Mouse (Mus musculus): ENCODE data around the gene Pias3. TPM values are rescaled to one million over a fixed set of nuclear protein-coding genes. Genes with fewer than 3 reads are reported as not detected.

Pias3 gene
- polyA plus RNA-seq, 2 experiments = 52.2 to 100 TPM

DNA sequence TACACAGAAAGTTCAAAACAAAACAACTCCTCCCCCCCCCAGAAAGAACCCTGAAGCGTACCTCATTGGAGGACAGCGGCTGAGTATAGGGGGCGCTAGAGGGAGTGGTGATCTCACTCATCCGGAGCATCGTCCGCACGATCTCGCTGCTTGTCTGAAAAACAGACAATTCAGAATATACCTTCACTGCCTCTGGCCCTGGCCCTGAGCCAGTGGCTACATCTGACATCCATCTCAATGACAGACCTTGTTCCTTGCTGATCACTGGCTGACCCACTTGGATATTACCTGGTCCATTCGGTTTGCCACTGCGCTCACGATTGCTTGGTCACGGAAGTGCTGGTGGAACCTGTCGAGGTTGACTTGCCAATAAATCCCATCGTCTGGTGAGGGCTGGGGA lies 23.0 kb downstream of the Pias3 start:
- H3K4me1 ChIP-seq (ENCODE audit: control insufficient read depth, insufficient read depth, low read length) = no peaks in the 10 kb centered on the region
- no peaks in the 10 kb centered on the region for H3K27me3 ChIP-seq (ENCODE audit: control insufficient read depth, insufficient read depth, low read length)
- 38% methylated on average over 14 of the region's 14 CpGs for WGBS
- ATAC-seq (ENCODE audit: low FRiP score, low read depth) = no peak
- peaks cover 72% of the 10 kb centered on the region for H3K36me3 ChIP-seq (ENCODE audit: control insufficient read depth, insufficient read depth, low read length)
- TF ChIP-seq POLR2A (IDR thresholded peaks at IDR 0.05; ENCODE audit: borderline replicate concordance, extremely low read depth, insufficient read depth, insufficient read length) = no peak
- no peak overlapping the region for H3K4me3 ChIP-seq (replicated peaks; ENCODE audit: low read length)
- peak; percentile 39 for DNase-seq (ENCODE audit: low spot score)
- H3K9ac ChIP-seq (ENCODE audit: low read depth, low read length, severe bottlenecking) = no peak overlapping the region
- no peak overlapping the region for H3K4me2 ChIP-seq (replicated peaks; ENCODE audit: low read depth, low read length, severe bottlenecking)
- no peak overlapping the region for H3K27ac ChIP-seq (replicated peaks; ENCODE audit: low read depth, low read length)
- no peaks in the 10 kb centered on the region for H3K9me3 ChIP-seq (ENCODE audit: control insufficient read depth, low read length)

DNA sequence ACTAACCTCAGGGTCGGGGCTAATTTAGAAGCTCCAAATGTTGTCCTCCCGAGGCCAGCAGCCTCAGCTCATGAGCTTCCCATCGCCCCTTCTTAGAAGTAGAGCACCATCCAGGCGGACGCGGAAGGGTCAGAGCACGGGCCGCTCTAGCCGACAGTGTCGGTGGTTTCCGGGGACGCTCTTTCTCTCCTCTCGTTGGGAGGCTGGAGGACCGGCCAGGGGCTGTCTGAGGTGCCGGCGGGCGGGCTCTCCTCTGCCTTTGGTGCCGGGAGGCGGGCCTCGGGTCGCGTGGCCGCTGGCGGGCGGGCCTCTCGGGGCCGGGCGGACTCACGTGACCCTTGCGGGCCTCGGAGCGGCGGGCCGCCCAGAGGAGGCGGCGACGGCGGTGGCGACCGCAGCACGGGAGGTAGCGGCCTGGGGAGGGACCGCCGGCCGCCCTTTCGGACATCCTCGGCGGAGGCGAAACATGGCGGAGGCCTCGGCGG lies 31.2 kb downstream of the Pias3 start, which contains the start of the genes Polr3c and Rnf115:
Gene Polr3c (minus strand): TSS at position 286 of the 485 bp plus-strand sequence.
Gene Rnf115 (plus strand): TSS at position 322 of the 485 bp plus-strand sequence.
- no peaks in the 10 kb centered on the region for H3K27me3 ChIP-seq (ENCODE audit: control insufficient read depth, insufficient read depth, low read length)
- ATAC-seq (ENCODE audit: low FRiP score, low read depth) (peak; percentile 95), DNase-seq (ENCODE audit: low spot score) (peak; percentile 93)
- TF ChIP-seq POLR2A (IDR thresholded peaks at IDR 0.05; ENCODE audit: borderline replicate concordance, extremely low read depth, insufficient read depth, insufficient read length) = peak; percentile 25; the same call in 1 of the 2 replicates
- H3K9ac ChIP-seq (ENCODE audit: low read depth, low read length, severe bottlenecking) = peak within 1 kb of the TSS; percentile 77
- peak within 1 kb of the TSS; percentile 63 for H3K4me2 ChIP-seq (replicated peaks; ENCODE audit: low read depth, low read length, severe bottlenecking)
- H3K4me3 ChIP-seq (replicated peaks; ENCODE audit: low read length) = peak within 1 kb of the TSS; percentile 74
- H3K9me3 ChIP-seq (ENCODE audit: control insufficient read depth, low read length) = no peaks in the 10 kb centered on the region
- whole genome bisulfite sequencing = 0% methylated on average over 45 of the region's 52 CpGs
- H3K27ac ChIP-seq (replicated peaks; ENCODE audit: low read depth, low read length) = peak within 1 kb of the TSS; percentile 65
- peaks cover 11% of the 10 kb centered on the region for H3K4me1 ChIP-seq (ENCODE audit: control insufficient read depth, insufficient read depth, low read length)
- H3K36me3 ChIP-seq (ENCODE audit: control insufficient read depth, insufficient read depth, low read length) = peaks cover 20% of the 10 kb centered on the region

DNA sequence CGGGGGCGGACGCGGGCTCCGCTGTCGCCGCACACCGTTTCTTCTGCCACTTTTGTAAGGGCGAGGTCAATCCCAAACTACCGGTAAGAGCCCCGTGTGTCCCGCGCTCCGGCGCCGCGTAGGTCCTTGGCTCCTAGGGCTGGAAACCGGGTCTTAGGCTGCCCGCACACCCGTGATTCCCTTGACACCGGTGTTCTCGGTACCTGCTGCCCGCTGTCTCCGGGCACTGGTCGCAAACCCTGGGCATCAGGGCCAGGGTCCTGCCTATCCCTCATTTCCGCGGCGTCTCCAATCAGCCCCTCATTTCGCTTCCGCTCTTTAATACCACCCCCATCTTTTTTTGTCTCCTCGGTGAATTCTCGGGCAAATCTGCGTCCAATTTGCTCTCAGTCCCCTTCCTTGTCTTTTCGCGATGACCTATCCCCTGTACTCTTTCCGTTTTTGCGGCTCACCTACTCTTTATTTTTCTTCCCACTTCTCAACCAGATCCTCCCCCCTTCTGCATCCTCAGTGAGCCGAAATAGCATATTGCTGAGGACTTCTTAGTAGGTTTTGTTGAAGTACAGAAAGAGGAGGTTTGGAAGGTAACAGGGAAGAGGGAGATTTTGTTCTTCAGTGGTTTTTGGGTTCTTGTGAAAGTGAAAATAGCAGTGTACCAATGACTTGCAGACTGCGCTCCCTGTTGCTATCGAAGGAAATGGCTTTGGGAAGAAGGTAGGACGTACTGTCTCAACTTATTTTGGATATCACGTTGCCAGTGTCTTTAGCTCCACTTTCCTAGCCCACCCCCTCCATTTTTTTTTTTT lies 31.8 kb downstream of the Pias3 start:
- Histone ChIP-seq H3K4me2 (replicated peaks; ENCODE audit: low read depth, low read length, severe bottlenecking) (peak overlapping the region; percentile 63), H3K27ac (replicated peaks; ENCODE audit: low read depth, low read length) (peak overlapping the region; percentile 65), H3K9ac (ENCODE audit: low read depth, low read length, severe bottlenecking) (peak overlapping the region; percentile 77), H3K36me3 (ENCODE audit: control insufficient read depth, insufficient read depth, low read length) (peaks cover 15% of the 10 kb centered on the region), H3K4me1 (ENCODE audit: control insufficient read depth, insufficient read depth, low read length) (peaks cover 11% of the 10 kb centered on the region), H3K27me3 (ENCODE audit: control insufficient read depth, insufficient read depth, low read length) (no peaks in the 10 kb centered on the region), H3K9me3 (ENCODE audit: control insufficient read depth, low read length) (no peaks in the 10 kb centered on the region), H3K4me3 (replicated peaks; ENCODE audit: low read length) (peak overlapping the region; percentile 74)
- TF ChIP-seq POLR2A (IDR thresholded peaks at IDR 0.05; ENCODE audit: borderline replicate concordance, extremely low read depth, insufficient read depth, insufficient read length) = no peak
- ATAC-seq (ENCODE audit: low FRiP score, low read depth) = peak; percentile 17
- peak; percentile 12 for DNase-seq (ENCODE audit: low spot score)
- under 1% methylated on average over 34 of the region's 42 CpGs for WGBS

DNA sequence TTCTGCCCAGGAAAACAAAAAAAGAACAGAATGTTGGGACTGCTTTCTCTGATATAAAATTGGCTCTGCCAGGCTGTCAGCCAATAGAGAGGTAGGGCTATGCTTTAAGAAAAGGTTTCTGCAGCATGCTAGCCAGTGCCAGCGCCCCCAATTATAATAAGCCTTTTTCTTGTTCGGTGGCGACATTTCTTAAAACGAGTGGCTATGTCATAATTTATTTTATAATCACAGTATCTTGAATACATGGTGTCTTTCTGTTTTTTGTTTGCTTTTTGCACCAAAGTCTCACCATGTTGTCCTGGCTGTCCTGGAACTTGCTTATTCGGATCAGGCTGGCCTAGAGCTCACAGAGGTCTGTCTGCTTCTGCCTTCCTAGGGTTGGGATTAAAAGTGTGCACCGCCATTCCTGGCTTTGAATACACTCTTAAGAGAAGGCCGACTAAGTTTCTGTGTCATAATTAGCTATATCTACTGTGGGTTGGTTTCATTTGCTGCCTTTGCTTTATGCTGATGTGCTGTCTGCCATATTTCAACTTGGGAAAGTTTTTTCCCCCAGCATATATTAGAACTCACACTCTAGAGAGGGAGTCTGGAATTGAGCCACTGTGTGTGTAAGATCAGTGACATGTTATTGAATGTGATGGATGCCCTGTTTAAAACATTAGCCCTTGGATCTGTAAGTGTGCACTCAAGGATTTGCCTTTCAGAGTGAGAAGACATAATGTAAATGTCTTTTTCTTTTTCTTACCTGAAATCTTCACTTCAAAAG lies 32.6 kb downstream of the Pias3 start:
- no peak for DNase-seq (ENCODE audit: low spot score)
- peaks cover 8% of the 10 kb centered on the region; the same call in 1 of the 2 replicates for H3K36me3 ChIP-seq (ENCODE audit: control insufficient read depth, insufficient read depth, low read length)
- H3K4me1 ChIP-seq (ENCODE audit: control insufficient read depth, insufficient read depth, low read length) = peaks cover 11% of the 10 kb centered on the region
- peak overlapping the region; percentile 74 for H3K4me3 ChIP-seq (replicated peaks; ENCODE audit: low read length)
- peak overlapping the region; percentile 63 for H3K4me2 ChIP-seq (replicated peaks; ENCODE audit: low read depth, low read length, severe bottlenecking)
- no peak for TF ChIP-seq POLR2A (IDR thresholded peaks at IDR 0.05; ENCODE audit: borderline replicate concordance, extremely low read depth, insufficient read depth, insufficient read length)
- H3K27ac ChIP-seq (replicated peaks; ENCODE audit: low read depth, low read length) = peak overlapping the region; percentile 65; the same call in 1 of the 2 replicates
- H3K9ac ChIP-seq (ENCODE audit: low read depth, low read length, severe bottlenecking) = peak overlapping the region; percentile 77
- no peak for ATAC-seq (ENCODE audit: low FRiP score, low read depth)
- no peaks in the 10 kb centered on the region for H3K9me3 ChIP-seq (ENCODE audit: control insufficient read depth, low read length)
- WGBS = 35% methylated on average over 7 of the region's 7 CpGs
- no peaks in the 10 kb centered on the region for H3K27me3 ChIP-seq (ENCODE audit: control insufficient read depth, insufficient read depth, low read length)

DNA sequence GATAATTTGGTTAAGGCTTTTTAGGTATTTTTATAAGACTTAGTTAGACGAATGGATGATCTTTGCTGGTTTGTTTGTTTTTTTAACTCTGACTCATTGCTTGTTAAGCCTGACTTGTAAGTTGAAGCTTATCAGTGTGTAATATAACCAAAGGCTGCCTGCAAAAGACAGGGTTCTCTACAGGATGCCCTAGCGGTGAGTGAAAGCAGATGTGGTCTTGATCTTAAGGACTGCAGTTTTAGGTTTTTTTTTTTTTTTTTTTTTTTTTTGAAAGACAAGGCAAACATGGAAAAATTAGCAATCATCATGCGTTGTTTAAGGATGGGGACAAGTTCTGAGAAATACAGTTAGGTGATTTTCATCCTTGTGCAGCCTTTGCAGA lies 33.2 kb downstream of the Pias3 start:
- ATAC-seq (ENCODE audit: low FRiP score, low read depth) = no peak
- no peak overlapping the region for H3K27ac ChIP-seq (replicated peaks; ENCODE audit: low read depth, low read length)
- H3K36me3 ChIP-seq (ENCODE audit: control insufficient read depth, insufficient read depth, low read length) = 0 out of 2 replicates have a peak, but pooled peaks cover 3% of the 10 kb centered on the region
- no peak overlapping the region; the same call in 1 of the 2 replicates for H3K9ac ChIP-seq (ENCODE audit: low read depth, low read length, severe bottlenecking)
- peak; percentile 15 for DNase-seq (ENCODE audit: low spot score)
- 45% methylated on average over 3 of the region's 3 CpGs for WGBS
- H3K4me2 ChIP-seq (replicated peaks; ENCODE audit: low read depth, low read length, severe bottlenecking) = no peak overlapping the region
- peaks cover 11% of the 10 kb centered on the region for H3K4me1 ChIP-seq (ENCODE audit: control insufficient read depth, insufficient read depth, low read length)
- no peak overlapping the region for H3K4me3 ChIP-seq (replicated peaks; ENCODE audit: low read length)
- H3K27me3 ChIP-seq (ENCODE audit: control insufficient read depth, insufficient read depth, low read length) = no peaks in the 10 kb centered on the region
- H3K9me3 ChIP-seq (ENCODE audit: control insufficient read depth, low read length) = no peaks in the 10 kb centered on the region
- no peak for TF ChIP-seq POLR2A (IDR thresholded peaks at IDR 0.05; ENCODE audit: borderline replicate concordance, extremely low read depth, insufficient read depth, insufficient read length)
